Mouse (Mus musculus): ENCODE results near the gene Raet1d.
"Not testable (repeated sequence)": the region's sequence is repeated elsewhere in the genome, so short reads cannot be mapped to it uniquely, and the experiment has no call there.

The Raet1d gene

GRCm38 (mm10) chr10:22360252-22360651 lies at the start of gene Raet1d:
TSS of gene Raet1d (plus strand) at chr10:22360552.
- not testable (repeated sequence) for DNase-seq (ENCODE audit: low spot score in 2 of 2)

- DNase-seq (ENCODE audit: low spot score in 2 of 2): no peak
Observed at GRCm38 (mm10) chr10:22322858-22323257, 37.5 kb upstream of the Raet1d start.

DNA sequence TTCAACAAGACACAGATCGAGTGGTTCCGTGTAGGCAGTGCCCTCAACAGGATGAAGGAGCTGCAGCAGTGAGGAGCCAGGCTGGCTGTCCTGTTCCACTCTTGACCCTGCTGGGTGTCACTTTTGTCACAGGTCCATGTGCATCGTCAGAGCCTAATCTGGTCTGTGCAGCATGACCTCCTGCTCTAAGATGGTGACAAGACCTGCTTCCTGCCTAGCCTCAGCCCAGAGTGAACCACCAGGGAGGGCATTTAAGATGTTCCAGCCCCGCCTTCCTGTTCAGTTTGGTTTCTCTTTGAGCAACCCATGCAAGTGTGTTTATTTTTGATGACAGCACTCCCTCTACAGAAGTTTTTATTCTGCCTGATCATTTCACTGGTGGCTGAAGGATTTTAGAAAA lies 14.6 kb upstream of the Raet1d start:
- DNase-seq (ENCODE audit: low spot score in 2 of 2): not testable (repeated sequence)

DNA sequence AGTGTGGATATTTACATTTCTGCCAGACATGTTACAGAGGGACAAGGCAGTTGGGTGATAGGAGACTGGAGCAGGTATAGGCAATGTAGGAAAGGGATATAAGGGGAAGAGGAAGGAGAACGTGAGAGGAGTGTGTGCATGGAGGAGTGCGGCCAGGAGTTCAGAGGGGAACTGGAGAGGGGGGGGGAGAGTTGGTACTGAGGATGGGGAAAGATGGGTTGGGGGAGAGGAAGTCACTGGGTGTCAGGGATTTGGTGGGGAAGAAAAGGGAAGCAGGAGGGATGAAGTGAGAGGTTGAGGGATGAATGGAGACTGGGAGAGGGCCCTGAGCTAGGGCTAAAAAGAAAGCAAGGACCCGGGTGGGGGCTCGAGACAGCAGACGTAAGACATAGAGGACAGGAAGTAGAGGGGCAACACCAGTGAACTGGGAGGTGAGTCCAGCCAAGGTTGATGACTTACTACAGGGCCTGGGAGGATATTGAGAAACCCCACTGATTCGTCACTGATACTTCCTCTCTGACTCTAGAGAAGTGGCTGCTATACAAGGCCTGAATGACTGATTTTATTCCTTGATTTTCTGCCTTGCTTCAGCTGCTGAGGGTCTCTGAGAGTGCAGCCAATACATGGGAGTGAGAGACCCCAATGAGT lies 6.7 kb upstream of the Raet1d start:
- not testable (repeated sequence) for DNase-seq (ENCODE audit: low spot score in 2 of 2)

DNA sequence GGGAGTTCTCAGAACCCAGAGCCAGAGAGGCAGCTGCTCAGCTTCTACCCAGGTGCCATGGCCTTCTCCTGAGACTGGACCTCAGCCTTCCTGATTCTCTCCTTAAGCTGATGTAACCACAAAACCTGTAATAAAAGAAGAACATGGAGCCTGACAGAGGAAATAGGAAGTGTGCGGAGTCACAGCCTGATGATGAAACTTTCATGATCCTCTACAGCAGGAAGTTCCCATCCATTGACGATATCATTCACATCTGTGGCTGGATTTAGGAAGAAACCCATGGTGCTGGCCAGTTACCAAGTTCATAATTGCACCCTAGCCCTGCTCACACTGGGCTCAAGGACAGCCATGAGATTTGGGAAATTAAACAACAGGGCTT lies 6.2 kb upstream of the Raet1d start:
- not testable (repeated sequence) for DNase-seq (ENCODE audit: low spot score in 2 of 2)

GRCm38 (mm10) chr10:22357373-22357772 lies 3.0 kb upstream of the Raet1d start:
- not testable (repeated sequence) for DNase-seq (ENCODE audit: low spot score in 2 of 2)

- DNase-seq (ENCODE audit: low spot score in 2 of 2): not testable (repeated sequence)
Observed at GRCm38 (mm10) chr10:22360957-22361356, 605 bp downstream of the Raet1d start.

DNA sequence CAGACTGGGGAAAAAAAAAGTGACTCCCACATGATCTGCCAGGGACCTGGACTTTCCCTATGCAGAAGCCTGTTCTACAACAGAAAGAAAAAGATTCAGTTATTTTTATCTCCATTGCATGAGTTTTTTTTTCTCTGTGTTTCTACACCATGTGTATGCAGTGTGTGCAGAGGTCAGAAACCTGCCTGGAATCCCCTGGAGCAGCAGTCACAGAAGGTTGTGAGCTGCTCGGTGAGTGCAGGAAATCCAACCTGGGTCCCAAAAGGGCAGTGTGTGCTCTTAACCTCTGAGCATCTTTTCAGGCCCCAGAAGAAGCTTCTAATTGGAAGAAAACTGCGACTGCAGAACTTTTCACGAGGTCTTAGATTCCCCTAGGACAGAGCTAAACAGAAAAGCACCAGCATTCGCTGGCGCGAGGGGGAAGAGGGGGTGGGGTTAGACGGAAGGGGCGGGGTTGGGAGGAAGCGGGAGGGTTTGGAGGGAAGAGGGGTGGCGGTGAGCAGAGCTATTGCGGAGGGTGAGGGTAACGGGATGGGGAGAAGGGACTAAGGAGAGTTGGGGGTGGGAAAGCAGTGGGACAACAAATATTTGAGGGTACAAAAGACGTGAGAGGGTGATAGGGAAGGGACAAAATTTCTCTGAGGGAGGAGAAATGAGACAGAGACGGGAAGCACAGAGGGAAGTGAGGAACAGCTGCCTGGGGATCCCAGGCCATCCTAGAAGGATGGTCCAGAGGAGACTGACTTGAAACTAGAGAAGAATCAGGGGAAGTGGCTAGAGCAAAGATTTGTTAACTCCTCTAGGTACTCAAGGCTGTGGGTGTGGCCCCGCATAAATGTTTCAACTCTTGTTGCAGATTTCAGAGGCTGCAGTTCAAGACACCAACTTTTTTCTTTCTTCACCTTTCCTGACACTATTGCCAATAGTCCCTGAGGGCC lies 1.3 kb downstream of the Raet1d start:
- not testable (repeated sequence) for DNase-seq (ENCODE audit: low spot score in 2 of 2)

DNA sequence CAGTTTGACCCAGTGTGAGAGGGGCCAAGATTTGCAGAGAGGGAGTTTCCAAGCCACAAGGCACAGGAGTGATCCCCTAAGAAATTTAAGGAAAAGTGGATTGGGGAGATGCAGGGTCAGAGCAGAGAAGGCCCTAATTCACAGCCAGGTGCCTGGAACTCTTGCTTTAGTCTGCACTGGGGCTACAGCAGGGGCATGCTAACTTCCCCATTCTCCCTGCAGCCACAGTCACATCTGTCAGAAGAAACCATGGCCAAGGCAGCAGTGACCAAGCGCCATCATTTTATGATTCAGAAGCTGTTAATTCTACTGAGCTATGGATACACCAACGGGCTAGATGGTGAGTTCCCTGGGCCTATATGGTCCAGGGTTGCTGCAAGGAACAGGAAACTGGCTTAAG lies 2.1 kb downstream of the Raet1d start:
- not testable (repeated sequence) for DNase-seq (ENCODE audit: low spot score in 2 of 2)

DNA sequence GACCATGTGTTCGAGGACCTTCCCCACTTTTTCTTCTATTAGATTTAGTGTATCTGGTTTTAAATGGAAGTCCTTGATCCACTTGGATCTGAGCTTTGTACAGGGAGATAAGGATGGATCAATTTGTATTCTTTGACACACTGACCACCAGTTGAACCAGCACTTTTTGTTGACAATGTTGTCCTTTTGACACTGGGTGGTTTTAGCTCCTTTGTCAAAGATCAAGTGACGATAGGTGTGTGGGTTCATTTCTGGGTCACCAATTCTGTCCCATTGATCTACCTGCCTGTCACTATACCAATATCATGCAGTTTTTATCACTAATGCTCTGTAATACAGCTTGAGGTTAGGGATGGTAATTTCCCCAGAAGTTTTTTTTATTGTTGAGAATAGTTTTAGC lies 4.6 kb downstream of the Raet1d start:
- not testable (repeated sequence) for DNase-seq (ENCODE audit: low spot score in 2 of 2)

- not testable (repeated sequence) for DNase-seq (ENCODE audit: low spot score in 2 of 2)
Observed at GRCm38 (mm10) chr10:22381226-22381625, 20.9 kb downstream of the Raet1d start.

- DNase-seq (ENCODE audit: low spot score in 2 of 2): not testable (repeated sequence)
Observed at GRCm38 (mm10) chr10:22390146-22390545, 29.8 kb downstream of the Raet1d start.

DNA sequence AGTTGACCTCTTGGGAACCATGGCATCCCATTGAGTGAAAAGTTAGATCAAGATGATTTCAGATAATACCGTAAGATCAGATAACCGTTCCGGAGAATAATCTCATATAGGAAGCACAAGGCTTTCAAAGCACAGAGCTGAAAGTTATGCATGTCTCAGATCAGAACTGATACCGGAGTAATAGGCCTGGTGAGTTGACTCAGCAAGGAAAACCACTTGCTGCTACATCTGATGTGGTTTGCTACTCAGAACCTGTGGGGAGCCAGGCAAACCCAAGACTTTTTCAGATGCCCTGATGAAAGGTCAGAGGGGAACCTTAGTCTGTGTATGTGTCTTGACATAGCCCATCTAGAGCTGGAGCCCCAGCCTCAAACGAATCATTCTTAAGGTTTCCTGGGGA lies 31.3 kb downstream of the Raet1d start:
- not testable (repeated sequence) for DNase-seq (ENCODE audit: low spot score in 2 of 2)

DNA sequence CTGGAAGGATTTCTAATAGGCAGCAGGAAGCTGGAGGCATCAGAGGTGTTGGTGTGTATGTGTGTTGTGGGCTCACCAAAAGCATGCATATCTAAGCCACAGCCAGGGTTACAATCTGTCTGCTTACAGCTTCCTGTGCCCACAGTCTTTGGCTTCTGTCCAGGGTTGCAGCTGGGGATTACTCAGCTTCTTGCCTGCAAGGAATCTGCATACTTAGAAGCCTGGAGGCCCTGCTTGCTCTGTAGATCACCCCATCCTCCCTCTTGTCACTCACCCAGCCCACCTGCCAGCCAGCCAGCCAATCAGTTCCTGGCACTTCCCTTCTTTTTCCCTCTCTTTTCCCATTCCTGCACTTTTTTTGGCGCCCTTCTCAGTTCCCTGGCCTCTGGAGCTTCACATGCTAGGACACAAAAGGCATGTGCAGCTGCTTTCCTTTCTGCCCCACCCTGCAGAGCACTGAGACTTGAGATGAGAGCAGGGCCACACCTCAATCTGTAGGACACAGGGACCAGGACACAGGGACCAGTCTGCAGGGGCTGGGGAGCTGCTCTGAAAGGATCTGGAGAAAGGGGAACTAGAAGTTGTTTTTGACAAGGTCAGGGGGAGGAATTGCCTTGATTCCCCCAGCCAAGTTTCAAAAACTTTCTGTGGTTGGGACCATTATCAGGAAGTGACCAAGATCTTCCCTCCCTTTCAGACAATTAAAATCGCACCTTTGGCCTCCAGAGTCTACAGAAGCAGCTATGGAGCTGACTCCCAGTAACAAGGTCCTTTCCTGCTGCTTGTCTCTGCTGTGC lies 32.9 kb downstream of the Raet1d start:
- DNase-seq (ENCODE audit: low spot score in 2 of 2): not testable (repeated sequence)

DNA sequence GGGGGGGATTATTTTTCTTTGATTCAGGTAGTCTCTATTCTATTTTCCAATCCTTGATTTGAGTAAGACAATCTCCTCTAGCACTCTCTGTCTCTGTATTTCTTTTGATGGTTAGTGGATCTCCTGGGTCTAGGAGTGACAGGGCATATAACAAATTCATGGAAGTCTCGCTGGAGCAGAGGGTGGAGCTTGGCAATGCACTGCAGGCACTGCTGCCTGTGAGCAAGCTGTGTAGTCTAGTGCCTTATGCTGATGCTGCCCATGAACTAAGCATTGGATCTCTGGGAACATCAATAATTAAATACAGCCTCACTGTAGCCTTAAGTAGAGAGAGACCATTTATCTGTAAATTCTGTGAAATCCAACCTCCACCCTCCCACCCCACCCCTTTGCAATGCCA lies 36.3 kb downstream of the Raet1d start:
- not testable (repeated sequence) for DNase-seq (ENCODE audit: low spot score in 2 of 2)

GRCm38 (mm10) chr10:22402225-22402917 lies 42.0 kb downstream of the Raet1d start:
- DNase-seq (ENCODE audit: low spot score in 2 of 2): peak; percentile 6 to 7

GRCm38 (mm10) chr10:22413702-22414494 lies 53.5 kb downstream of the Raet1d start:
- DNase-seq (ENCODE audit: low spot score in 2 of 2): not testable (repeated sequence)

Measured in frontal cortex, postnatal 25 days (tissue).